ENCODE assay signal across 28 mouse cellular contexts in genomic region chr4:136076776-136077538, GRCm38 (mm10). TPM values are rescaled to one million over a fixed set of nuclear protein-coding genes. Genes with fewer than 3 reads are reported as not detected.
A peak's percentile ranks its signal among the peaks of the same experiment; 100 is the strongest.
DNase-seq lines count a peak whose midpoint lies in the region; ATAC-seq and TF ChIP-seq lines count a peak whose summit lies in the region.
"Had no signal": no experiment of that assay in that cellular context is flagged by ENCODE, and none has a peak within 500 bp of the region (broad histone marks: within the 10 kb centered on the region; RNA-seq: fewer than 3 reads in every experiment).

No protein-coding gene starts in this region.

- H3K79me2 ChIP-seq in C2C12 (ENCODE audit: control insufficient read depth, insufficient read depth), result no peaks in the 10 kb centered on the region

- no peaks in the 10 kb centered on the region for H3K9me3 ChIP-seq in forebrain, embryonic 10.5 days
- no peaks in the 10 kb centered on the region for H3K9me3 ChIP-seq in forebrain, postnatal 0 days (ENCODE audit: low read length)
- H3K9me3 ChIP-seq: embryonic facial prominence, embryonic 12.5 days; heart, embryonic 10.5 days; hindbrain, embryonic 13.5 days; liver, embryonic 12.5 days; midbrain, embryonic 12.5 days; neural tube, embryonic 12.5 days had no signal

- ATAC-seq in forebrain, postnatal 0 days, result no peak
- 0 out of 2 replicates have a peak, but pooled peaks have one; percentile 11 for ATAC-seq in neutrophil, adult 5-6 weeks (ENCODE audit: extremely low read depth, insufficient number of reproducible peaks, low FRiP score, poor library complexity, severe bottlenecking)
- ATAC-seq: forebrain, embryonic 16.5 days; intestine, embryonic 16.5 days; liver, embryonic 12.5 days; liver, postnatal 0 days had no signal

- H3K27ac ChIP-seq in forebrain, embryonic 10.5 days, result 0 out of 2 replicates have a peak overlapping the region, but pooled peaks have one; percentile 11
- no peak overlapping the region for H3K27ac ChIP-seq in forebrain, postnatal 0 days (ENCODE audit: low read depth, low read length)
- H3K27ac ChIP-seq: embryonic facial prominence, embryonic 12.5 days; heart, embryonic 10.5 days; hindbrain, embryonic 13.5 days; kidney, postnatal 0 days; liver, embryonic 12.5 days; midbrain, embryonic 12.5 days; neural tube, embryonic 12.5 days had no signal

- no peaks in the 10 kb centered on the region for H3K79me3 ChIP-seq in C2C12 (ENCODE audit: low read depth)

- H3ac ChIP-seq in C2C12 (ENCODE audit: control insufficient read depth, insufficient read length, low read depth), result no peak overlapping the region

- H3K9ac ChIP-seq in forebrain, postnatal 0 days, result no peak overlapping the region
- H3K9ac ChIP-seq: embryonic facial prominence, embryonic 12.5 days; hindbrain, embryonic 13.5 days; liver, embryonic 12.5 days; liver, postnatal 0 days; midbrain, embryonic 12.5 days; neural tube, embryonic 12.5 days had no signal

- peaks cover 23% of the 10 kb centered on the region for H3K4me1 ChIP-seq in forebrain, embryonic 10.5 days
- H3K4me1 ChIP-seq in forebrain, postnatal 0 days (ENCODE audit: insufficient read depth), result 0 out of 2 replicates have a peak, but pooled peaks cover 2% of the 10 kb centered on the region
- H3K4me1 ChIP-seq: liver, embryonic 12.5 days had no signal

- TF ChIP-seq CTCF in forebrain, postnatal 0 days (IDR thresholded peaks at IDR 0.05; ENCODE audit: low read depth), result no peak
- TF ChIP-seq CTCF in C2C12 (IDR thresholded peaks at IDR 0.05; ENCODE audit: control insufficient read depth, insufficient read depth, insufficient read length), result no peak

- H3K27me3 ChIP-seq in forebrain, embryonic 10.5 days (ENCODE audit: poor library complexity, severe bottlenecking), result peaks cover 27% of the 10 kb centered on the region
- H3K27me3 ChIP-seq in forebrain, postnatal 0 days (ENCODE audit: insufficient read depth, low read length), result peaks cover 15% of the 10 kb centered on the region
- H3K27me3 ChIP-seq in C2C12 (ENCODE audit: control insufficient read depth, insufficient read depth, insufficient read length), result no peaks in the 10 kb centered on the region

- no peak for DNase-seq in forebrain, embryonic 10.5 days (ENCODE audit: extremely low spot score, low spot score)
- no peak for DNase-seq in forebrain, postnatal 0 days
- peak; percentile 57 for DNase-seq in 3T3-L1 (ENCODE audit: low read depth, low spot score)
- no peak for DNase-seq in heart, adult 8-10 months (ENCODE audit: low spot score)
- no peak for DNase-seq in cerebellum, adult 8-10 months
- DNase-seq: cerebellum, adult 11 months; cerebellum, adult 9-11 months; embryo, embryonic 11 days; gastrocnemius, postnatal 10 days; heart, postnatal 4 days; kidney, adult 8-10 months; kidney, postnatal 4 days; liver, postnatal 0 days; lung, postnatal 36 days; retina, postnatal 1 day; right cerebral cortex, postnatal 14 days had no signal

- no peak overlapping the region for H3K4me2 ChIP-seq in forebrain, postnatal 0 days (ENCODE audit: low read depth)
- H3K4me2 ChIP-seq: embryonic facial prominence, embryonic 12.5 days; hindbrain, embryonic 13.5 days; liver, embryonic 12.5 days; midbrain, embryonic 12.5 days; neural tube, embryonic 12.5 days had no signal

- WGBS in forebrain, embryonic 10.5 days, result 70% methylated on average over 15 of the region's 15 CpGs
- 74% methylated on average over 15 of the region's 15 CpGs for WGBS in forebrain, postnatal 0 days

- no peak overlapping the region for H3K4me3 ChIP-seq in forebrain, embryonic 10.5 days
- H3K4me3 ChIP-seq in forebrain, postnatal 0 days (ENCODE audit: low read depth, low read length), result no peak overlapping the region
- H3K4me3 ChIP-seq in C2C12 (ENCODE audit: insufficient read depth, poor library complexity, severe bottlenecking), result no peak overlapping the region
- H3K4me3 ChIP-seq: embryonic facial prominence, embryonic 12.5 days; heart, embryonic 10.5 days; hindbrain, embryonic 13.5 days; liver, embryonic 12.5 days; midbrain, embryonic 12.5 days; myocyte; neural tube, embryonic 12.5 days had no signal

- no peaks in the 10 kb centered on the region for H3K36me3 ChIP-seq in forebrain, embryonic 10.5 days (replicated peaks)
- H3K36me3 ChIP-seq in forebrain, postnatal 0 days (ENCODE audit: insufficient read depth), result no peaks in the 10 kb centered on the region
- no peaks in the 10 kb centered on the region for H3K36me3 ChIP-seq in C2C12 (ENCODE audit: control insufficient read depth, insufficient read depth)
- H3K36me3 ChIP-seq: embryonic facial prominence, embryonic 12.5 days; heart, embryonic 10.5 days; hindbrain, embryonic 13.5 days; liver, embryonic 12.5 days; midbrain, embryonic 12.5 days; neural tube, embryonic 12.5 days had no signal

TF ChIP-seq in C2C12, 6 proteins besides CTCF, POLR2A, EP300 and RAD21:
- TF ChIP-seq MAX (IDR thresholded peaks at IDR 0.05) (peak; percentile 23), FOSL1 (IDR thresholded peaks at IDR 0.05; ENCODE audit: insufficient read depth, low read length, poor library complexity, severe bottlenecking) (peak; percentile 77), USF1 (IDR thresholded peaks at IDR 0.05; ENCODE audit: low read depth) (no peak), CEBPB (IDR thresholded peaks at IDR 0.05; ENCODE audit: low read depth) (no peak), MYOG (IDR thresholded peaks at IDR 0.05; ENCODE audit: control insufficient read depth, extremely low read depth, insufficient read length) (no peak), MYOD1 (IDR thresholded peaks at IDR 0.05; ENCODE audit: control insufficient read depth, insufficient read length, low read depth) (no peak)

RNA-seq across cellular contexts. Expression of gene Rpl11, which starts 23.7 kb away (rescaled TPM):
- polyA plus RNA-seq in forebrain, embryonic 10.5 days (2016; fragmentation: Nextera tagmentation; extraction: Ambion mirVana), result 485 and 525 TPM in 2 replicates
- 872 and 1,141 TPM in 2 replicates for total RNA-seq in forebrain, postnatal 0 days (2014; rRNA removed)
- 313 and 396 TPM in 2 replicates for polyA plus RNA-seq in forebrain, postnatal 0 days (2015; fragmentation: Nextera tagmentation; extraction: Ambion mirVana)
- polyA plus RNA-seq in C2C12 (2012; fragmentation: generic; extraction: Trizol), result 2,415 TPM
- total RNA-seq in neutrophil, adult 5-6 weeks (2017), result 333 and 414 TPM in 2 replicates
- 100 to 1,000 TPM; 238 to 318 (median 274) TPM for total RNA-seq in heart, adult 8-10 months (2022)

RNA-seq across cellular contexts. Expression of gene Eloa, which starts 55.4 kb away (rescaled TPM):
- 35.2 and 36.7 TPM in 2 replicates for polyA plus RNA-seq in forebrain, embryonic 10.5 days (2016; fragmentation: Nextera tagmentation; extraction: Ambion mirVana)
- total RNA-seq in forebrain, postnatal 0 days (2014; rRNA removed), result 32.2 and 36.7 TPM in 2 replicates
- polyA plus RNA-seq in forebrain, postnatal 0 days (2015; fragmentation: Nextera tagmentation; extraction: Ambion mirVana), result 17.2 and 21.3 TPM in 2 replicates
- 18.4 TPM for polyA plus RNA-seq in C2C12 (2012; fragmentation: generic; extraction: Trizol)
- 73.5 and 78.9 TPM in 2 replicates for total RNA-seq in neutrophil, adult 5-6 weeks (2017)
- total RNA-seq in heart, adult 8-10 months (2022), result 10 to 100 TPM; 32.2 to 33.9 (median 33.1) TPM
